ENCODE assay signal across 8 mouse cellular contexts in the genomic region with DNA sequence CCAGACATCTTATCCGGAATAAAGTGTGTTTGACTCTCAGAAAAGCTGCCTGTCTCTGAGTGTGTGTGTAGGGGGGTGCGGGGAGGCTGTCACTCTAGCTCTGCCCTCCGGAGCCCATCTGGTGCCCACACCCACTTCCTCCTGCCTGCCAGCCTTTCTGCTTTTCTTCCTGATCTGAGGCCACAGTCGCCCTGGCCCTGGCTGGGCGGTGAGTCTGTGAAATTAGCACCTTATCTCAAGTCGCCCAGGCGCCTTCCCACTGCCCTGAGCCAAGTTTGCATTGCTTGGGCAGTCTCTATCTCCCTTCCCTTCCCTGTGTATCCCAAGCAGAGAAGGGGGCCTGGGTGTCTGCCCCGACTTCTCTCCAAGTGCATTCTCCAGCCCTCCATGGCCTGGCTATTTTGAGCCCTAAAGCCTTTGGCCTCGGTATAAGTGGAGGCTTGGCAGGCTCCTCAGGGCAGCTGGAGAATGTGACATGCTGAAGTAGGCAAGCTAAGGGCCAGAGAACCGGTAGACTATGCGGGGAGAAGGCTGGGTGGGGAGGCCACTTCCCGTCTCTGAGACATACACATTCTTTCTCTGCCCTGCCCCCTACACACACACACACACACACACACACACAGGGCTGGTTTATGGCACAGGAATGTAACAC. TPM values are rescaled to one million over a fixed set of nuclear protein-coding genes. Genes with fewer than 3 reads are reported as not detected.
A peak's percentile ranks its signal among the peaks of the same experiment; 100 is the strongest.
DNase-seq lines count a peak whose midpoint lies in the region; ATAC-seq lines count a peak whose summit lies in the region.

No protein-coding gene starts in this region.

- peak overlapping the region; percentile 54 for H3K9ac ChIP-seq in embryonic facial prominence, embryonic 13.5 days
- H3K9ac ChIP-seq in heart, embryonic 13.5 days = peak overlapping the region; percentile 66

- H3K4me2 ChIP-seq in embryonic facial prominence, embryonic 13.5 days = peak overlapping the region; percentile 20; the same call in 1 of the 2 replicates
- H3K4me2 ChIP-seq in heart, embryonic 13.5 days = peak overlapping the region; percentile 43

- no peaks in the 10 kb centered on the region for H3K9me3 ChIP-seq in embryonic facial prominence, embryonic 13.5 days
- no peaks in the 10 kb centered on the region for H3K9me3 ChIP-seq in heart, embryonic 13.5 days

- H3K36me3 ChIP-seq in embryonic facial prominence, embryonic 13.5 days = peaks cover 15% of the 10 kb centered on the region
- H3K36me3 ChIP-seq in heart, embryonic 13.5 days = peaks cover 17% of the 10 kb centered on the region

- peak; percentile 66 to 87 for DNase-seq in adrenal gland, adult (ENCODE audit: inconsistent age in 2 of 2, low spot score in 1 of 2)
- DNase-seq in adrenal gland, adult 18-20 months (ENCODE audit: low spot score in 2 of 2) = no peak
- peak; percentile 78 for DNase-seq in adrenal gland, adult 2 months
- DNase-seq in kidney, postnatal 14 days = peak; percentile 62
- peak; percentile 85 to 93 for DNase-seq in lung, postnatal 4 days
- DNase-seq in spleen, postnatal 14 days (ENCODE audit: low spot score in 2 of 2) = peak; percentile 75 to 82

- H3K4me3 ChIP-seq in embryonic facial prominence, embryonic 13.5 days = no peak overlapping the region
- H3K4me3 ChIP-seq in heart, embryonic 13.5 days = peak overlapping the region; percentile 1; the same call in 1 of the 2 replicates

- peaks cover 51% of the 10 kb centered on the region for H3K4me1 ChIP-seq in embryonic facial prominence, embryonic 13.5 days
- H3K4me1 ChIP-seq in heart, embryonic 13.5 days = peaks cover 83% of the 10 kb centered on the region

- no peak for ATAC-seq in embryonic facial prominence, embryonic 13.5 days (ENCODE audit: insufficient number of reproducible peaks, insufficient read depth, low FRiP score, low TSS enrichment, low read depth)
- ATAC-seq in heart, embryonic 13.5 days (ENCODE audit: extremely low read depth, insufficient number of reproducible peaks, low FRiP score, low TSS enrichment) = peak; percentile 62

- H3K27ac ChIP-seq in embryonic facial prominence, embryonic 13.5 days = peak overlapping the region; percentile 89
- peak overlapping the region; percentile 98 for H3K27ac ChIP-seq in heart, embryonic 13.5 days (replicated peaks)

- H3K27me3 ChIP-seq in embryonic facial prominence, embryonic 13.5 days = peaks cover 3% of the 10 kb centered on the region
- no peaks in the 10 kb centered on the region for H3K27me3 ChIP-seq in heart, embryonic 13.5 days (replicated peaks)

- 37% methylated on average over 12 of the region's 12 CpGs for WGBS in embryonic facial prominence, embryonic 13.5 days
- WGBS in heart, embryonic 13.5 days = 2% methylated on average over 12 of the region's 12 CpGs

RNA-seq across cellular contexts. Expression of a gene that starts 6.0 kb away (rescaled TPM):
- 10 to 100 TPM; 25.8 to 39.0 TPM for total RNA-seq in adrenal gland, adult 18-20 months (2021)
- total RNA-seq in adrenal gland, adult 2 months (2021) = 10 to 100 TPM; 38.0 to 42.5 TPM
- 102 and 120 TPM in 2 replicates for polyA plus RNA-seq in adrenal gland, adult 2 months (2012; rRNA removed)
- polyA plus RNA-seq in embryonic facial prominence, embryonic 13.5 days (2015; fragmentation: Nextera tagmentation; extraction: Ambion mirVana) = 8.7 and 9.0 TPM in 2 replicates
- 13.5 and 13.7 TPM in 2 replicates for polyA plus RNA-seq in heart, embryonic 13.5 days (2015; fragmentation: Nextera tagmentation; extraction: Ambion mirVana)

RNA-seq across cellular contexts. Expression of a gene that starts 14.4 kb away (rescaled TPM):
- 1 to 10 TPM; 1.2 to 2.0 TPM for total RNA-seq in adrenal gland, adult 18-20 months (2021)
- 1 to 10 TPM; 1.1 to 2.5 TPM for total RNA-seq in adrenal gland, adult 2 months (2021)
- polyA plus RNA-seq in adrenal gland, adult 2 months (2012; rRNA removed) = 2.1 and 2.3 TPM in 2 replicates
- polyA plus RNA-seq in embryonic facial prominence, embryonic 13.5 days (2015; fragmentation: Nextera tagmentation; extraction: Ambion mirVana) = 0.15 TPM in 1 of 2 replicates, not detected in the other
- polyA plus RNA-seq in heart, embryonic 13.5 days (2015; fragmentation: Nextera tagmentation; extraction: Ambion mirVana) = 0.14 and 0.17 TPM in 2 replicates

RNA-seq across cellular contexts. Expression of a gene that starts 18.6 kb away (rescaled TPM):
- 10 to 100 TPM; 84.4 to 94.1 TPM for total RNA-seq in adrenal gland, adult 18-20 months (2021)
- 10 to 100 TPM; 86.9 to 90.5 TPM for total RNA-seq in adrenal gland, adult 2 months (2021)
- polyA plus RNA-seq in adrenal gland, adult 2 months (2012; rRNA removed) = 178 and 187 TPM in 2 replicates
- 40.8 and 43.8 TPM in 2 replicates for polyA plus RNA-seq in embryonic facial prominence, embryonic 13.5 days (2015; fragmentation: Nextera tagmentation; extraction: Ambion mirVana)
- polyA plus RNA-seq in heart, embryonic 13.5 days (2015; fragmentation: Nextera tagmentation; extraction: Ambion mirVana) = 26.8 and 28.4 TPM in 2 replicates

RNA-seq across cellular contexts. Expression of a gene that starts 23.3 kb away (rescaled TPM):
- 10 to 100 TPM; 46.5 to 61.8 TPM for total RNA-seq in adrenal gland, adult 18-20 months (2021)
- total RNA-seq in adrenal gland, adult 2 months (2021) = 10 to 100 TPM; 57.8 to 72.3 TPM
- 36.3 and 42.4 TPM in 2 replicates for polyA plus RNA-seq in adrenal gland, adult 2 months (2012; rRNA removed)
- polyA plus RNA-seq in embryonic facial prominence, embryonic 13.5 days (2015; fragmentation: Nextera tagmentation; extraction: Ambion mirVana) = 46.8 and 50.9 TPM in 2 replicates
- 36.3 and 41.6 TPM in 2 replicates for polyA plus RNA-seq in heart, embryonic 13.5 days (2015; fragmentation: Nextera tagmentation; extraction: Ambion mirVana)

RNA-seq across cellular contexts. Expression of a gene that starts 31.4 kb away (rescaled TPM):
- total RNA-seq in adrenal gland, adult 18-20 months (2021) = 1 to 10 TPM; 2.8 to 3.8 TPM
- 1 to 10 TPM; 3.6 to 5.9 TPM for total RNA-seq in adrenal gland, adult 2 months (2021)
- 0.38 and 0.71 TPM in 2 replicates for polyA plus RNA-seq in adrenal gland, adult 2 months (2012; rRNA removed)
- polyA plus RNA-seq in embryonic facial prominence, embryonic 13.5 days (2015; fragmentation: Nextera tagmentation; extraction: Ambion mirVana) = 43.5 and 46.1 TPM in 2 replicates
- 21.4 and 26.6 TPM in 2 replicates for polyA plus RNA-seq in heart, embryonic 13.5 days (2015; fragmentation: Nextera tagmentation; extraction: Ambion mirVana)

Comparison
In these comparisons a context has a peak if more than half of its experiments do, and no peak if none do; other contexts are left out.
1. DNase-seq: peak in adrenal gland, adult (2 of 2), adrenal gland, adult 2 months (single experiment), kidney, postnatal 14 days (single experiment), lung, postnatal 4 days (2 of 2) and spleen, postnatal 14 days (2 of 2); none in adrenal gland, adult 18-20 months (0 of 2).